Mouse (Mus musculus) layer of hippocampus, postnatal 10 days (tissue): ENCODE measurements around the gene Sf3b4. TPM values are rescaled to one million over a fixed set of nuclear protein-coding genes. Genes with fewer than 3 reads are reported as not detected.
A peak's percentile ranks its signal among the peaks of the same experiment; 100 is the strongest.

Source experiments
- DNase-seq, 2 experiments: peaks; one replicate each; pipeline ENCODE4 v3.0.0; 2021; ENCODE audit warnings: low spot score in 2 of 2
- microRNA-seq, 2 experiments: library from miRNA; unstranded; fragments of <30 nt; microRNA quantifications; one replicate each; pipeline ENCODE4 v1.2.0; 2021
- total RNA-seq, 2 experiments: library from RNA; stranded (reverse); gene quantifications; 2 replicates each; pipeline ENCODE4 v1.2.3; 2021

The Sf3b4 gene
- total RNA-seq, 2 experiments from 2014 or later = 54.3 to 55.7 TPM

DNA sequence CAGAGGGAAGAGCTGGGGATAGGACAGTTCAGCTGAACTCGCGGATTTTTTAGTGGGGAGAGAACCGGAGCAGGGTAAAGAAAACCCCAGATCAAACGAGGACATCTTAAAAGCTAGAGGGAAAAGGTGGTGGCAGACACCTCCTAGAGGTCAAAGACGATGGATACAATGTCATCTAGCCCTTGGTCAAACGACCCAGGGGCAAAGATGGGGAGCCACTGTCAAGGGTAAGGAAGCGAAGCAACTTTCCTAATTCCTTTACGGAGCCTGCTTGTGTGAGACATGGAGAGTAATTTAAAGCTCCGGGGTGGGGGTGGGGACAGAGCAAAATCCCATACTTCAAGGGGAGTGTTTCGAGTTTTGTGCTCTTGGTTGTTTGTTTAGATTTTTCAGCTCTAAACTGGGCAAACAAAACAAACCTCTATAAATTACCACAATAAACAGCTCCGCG, 47.1 kb downstream of the Sf3b4 start:
- DNase-seq = no peak

GRCm38 (mm10) chr3:96219661-96220130, 47.6 kb downstream of the Sf3b4 start, which contains the start of the genes Bola1 and Hist2h2ab:
TSS of gene Bola1 (minus strand) at chr3:96219709.
TSS of gene Hist2h2ab (plus strand) at chr3:96219865.
- DNase-seq = peak; percentile 73 to 82

GRCm38 (mm10) chr3:96220131-96220764, 48.1 kb downstream of the Sf3b4 start:
- DNase-seq = peak in 1 of 2 experiments; percentile 69

DNA sequence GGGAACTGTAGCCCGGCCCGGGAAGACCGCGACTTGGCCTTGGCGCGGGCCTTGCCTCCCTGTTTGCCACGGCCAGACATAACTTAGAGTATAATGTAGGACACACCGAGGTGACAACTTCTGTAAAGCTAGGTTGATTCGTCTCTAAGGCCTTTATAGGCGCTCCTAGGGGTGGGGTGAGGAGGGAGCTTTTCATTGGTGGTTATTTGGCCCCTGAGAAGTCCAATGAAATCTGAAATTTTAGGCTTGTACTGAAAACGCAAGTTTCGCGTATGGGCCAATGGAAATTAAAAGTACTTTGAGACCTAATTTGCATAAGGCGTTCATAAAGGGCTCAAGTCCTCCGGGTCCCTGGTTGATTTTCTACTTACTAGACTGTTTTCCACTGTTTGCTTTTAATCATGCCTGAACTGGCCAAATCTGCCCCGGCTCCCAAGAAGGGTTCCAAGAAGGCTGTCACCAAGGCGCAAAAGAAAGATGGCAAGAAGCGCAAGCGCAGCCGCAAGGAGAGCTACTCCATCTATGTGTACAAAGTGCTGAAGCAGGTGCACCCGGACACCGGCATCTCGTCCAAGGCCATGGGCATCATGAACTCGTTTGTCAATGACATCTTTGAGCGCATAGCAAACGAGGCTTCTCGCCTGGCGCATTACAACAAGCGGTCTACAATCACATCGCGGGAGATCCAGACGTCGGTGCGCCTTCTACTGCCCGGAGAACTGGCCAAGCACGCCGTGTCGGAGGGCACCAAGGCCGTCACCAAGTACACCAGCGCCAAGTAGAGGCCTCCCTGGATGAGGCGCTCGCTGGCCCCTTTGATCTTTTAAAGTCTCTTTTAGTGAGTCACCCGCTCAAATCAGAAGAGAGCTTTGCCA, 48.9 kb downstream of the Sf3b4 start, which contains the start of the genes Hist2h2ac and Hist2h2be:
TSS of gene Hist2h2ac (minus strand) at position 116 of the 875 bp plus-strand sequence.
TSS of gene Hist2h2be (plus strand) at position 355 of the 875 bp plus-strand sequence.
- DNase-seq = peak; percentile 59 to 81

DNA sequence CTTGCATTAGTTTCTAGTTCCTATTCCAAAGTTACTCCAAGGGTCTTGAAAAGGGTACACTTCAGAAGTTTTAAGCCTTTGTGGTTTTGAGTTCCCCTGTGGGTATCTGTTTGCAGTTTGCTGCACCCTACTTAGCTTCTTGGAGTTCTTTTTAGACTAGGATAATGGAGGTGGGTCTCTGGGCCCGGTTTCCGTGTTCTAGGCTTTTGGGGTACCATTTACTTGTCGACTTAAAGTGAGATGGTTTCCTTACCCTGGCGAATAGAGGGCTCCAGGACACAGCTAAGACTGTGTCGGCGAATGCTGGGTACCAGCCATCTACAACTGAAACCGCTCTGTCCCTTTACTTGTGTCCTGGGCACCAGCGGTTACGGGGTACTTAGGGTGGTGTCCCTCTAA, 49.5 kb downstream of the Sf3b4 start:
- no peak for DNase-seq

DNA sequence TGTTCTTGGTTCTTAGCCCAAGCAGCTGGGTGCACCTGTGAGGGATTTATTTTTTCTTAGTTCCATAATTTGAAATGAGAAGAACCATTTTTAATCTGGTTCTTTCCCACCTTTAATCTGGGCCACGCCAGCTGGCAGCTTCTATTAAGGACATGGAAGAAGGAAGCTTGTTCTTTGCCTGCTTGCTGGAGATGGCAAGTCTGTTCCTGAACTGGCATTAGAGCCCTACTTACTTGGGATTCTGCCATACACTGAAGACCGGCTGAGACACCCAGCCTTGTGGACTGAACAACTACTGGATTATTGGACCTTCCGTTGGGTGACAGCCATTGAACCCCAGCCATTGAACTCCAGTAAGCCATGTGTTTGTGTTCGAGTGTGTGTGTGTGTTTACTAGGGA, 50.6 kb downstream of the Sf3b4 start:
- DNase-seq = no peak

GRCm38 (mm10) chr3:96225421-96225820, 53.3 kb downstream of the Sf3b4 start:
- DNase-seq = no peak

Small RNAs within 50 kb of the gene (microRNA-seq; reads per million reads assigned to microRNA genes)
- gene Gm44492 = 0 reads per million in 2 experiments

Other genes with a start within 250 kb of the Sf3b4 start
- gene Anp32e, start 243.1 kb upstream of the Sf3b4 start, total RNA-seq = 100 to 1,000 TPM; 103 to 105 TPM
- 10 to 100 TPM; 50.2 to 56.5 TPM for gene Plekho1, start 176.3 kb upstream of the Sf3b4 start, total RNA-seq
- gene Vps45, start 113.9 kb upstream of the Sf3b4 start, total RNA-seq = 10 to 100 TPM; 41.9 to 42.2 TPM
- gene Otud7b, start 67.8 kb upstream of the Sf3b4 start, total RNA-seq = 10 to 100 TPM; 17.7 to 21.0 TPM
- 1 to 10 TPM; 5.5 to 9.2 TPM for gene Mtmr11, start 10.3 kb upstream of the Sf3b4 start, total RNA-seq
- 100 to 1,000 TPM; 317 to 343 TPM for gene Sv2a, start 8.8 kb downstream of the Sf3b4 start, total RNA-seq
- gene Bola1, start 47.4 kb downstream of the Sf3b4 start, total RNA-seq = 10 to 100 TPM; 20.9 to 22.8 TPM
- gene Hist2h2ab, start 47.5 kb downstream of the Sf3b4 start, total RNA-seq = 10 to 100 TPM; 16.7 to 16.8 TPM
- 10 to 100 TPM; 42.5 to 52.0 TPM for gene Hist2h2ac, start 48.5 kb downstream of the Sf3b4 start, total RNA-seq
- 1 to 10 TPM; 3.9 TPM for gene Hist2h2be, start 48.8 kb downstream of the Sf3b4 start, total RNA-seq
- 10 to 100 TPM; 18.2 to 19.1 TPM for gene Hist2h3c2, start 66.8 kb downstream of the Sf3b4 start, total RNA-seq
- gene Hist2h2aa2, start 67.9 kb downstream of the Sf3b4 start, total RNA-seq = 100 to 1,000 TPM; 287 to 323 TPM
- 10 to 100 TPM in 1 of 2 experiments, 1 to 10 TPM in 1; 6.0 to 16.1 TPM for gene Hist2h2aa1, start 73.2 kb downstream of the Sf3b4 start, total RNA-seq
- not detected for gene Hist2h3c1, start 74.4 kb downstream of the Sf3b4 start, total RNA-seq
- gene Hist2h4, start 91.0 kb downstream of the Sf3b4 start, total RNA-seq = 10 to 100 TPM; 32.6 to 33.2 TPM
- gene Hist2h3b, start 96.3 kb downstream of the Sf3b4 start, total RNA-seq = 100 to 1,000 TPM; 161 to 165 TPM
- gene Hist2h2bb, start 97.4 kb downstream of the Sf3b4 start, total RNA-seq = 100 to 1,000 TPM; 211 to 217 TPM
- gene Fcgr1, start 121.6 kb downstream of the Sf3b4 start, total RNA-seq = 1 to 10 TPM; 1.9 TPM